Mouse (Mus musculus): ENCODE measurements around the gene Obsl1.

Obsl1 gene

DNA sequence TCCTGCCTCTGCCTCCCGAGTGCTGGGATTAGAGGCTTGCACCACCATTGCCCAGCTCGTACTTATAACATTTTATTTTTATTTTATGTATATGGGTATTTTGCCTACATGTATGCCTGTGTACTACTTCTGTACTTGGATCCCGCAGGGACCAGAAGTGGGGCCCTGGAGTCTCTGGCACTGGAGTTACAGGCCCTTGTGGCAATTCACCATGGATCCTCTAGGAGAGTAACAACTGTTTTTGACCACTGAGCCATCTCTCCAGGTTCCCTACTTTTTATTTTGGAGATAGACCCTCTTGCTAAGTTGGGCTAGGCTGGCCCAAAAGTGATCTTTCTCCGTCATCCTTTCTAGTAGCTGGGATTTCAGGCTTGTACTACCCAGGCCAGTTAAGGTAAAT, 12.2 kb upstream of the Obsl1 start:
- no peak for DNase-seq (ENCODE audit: low spot score)

DNA sequence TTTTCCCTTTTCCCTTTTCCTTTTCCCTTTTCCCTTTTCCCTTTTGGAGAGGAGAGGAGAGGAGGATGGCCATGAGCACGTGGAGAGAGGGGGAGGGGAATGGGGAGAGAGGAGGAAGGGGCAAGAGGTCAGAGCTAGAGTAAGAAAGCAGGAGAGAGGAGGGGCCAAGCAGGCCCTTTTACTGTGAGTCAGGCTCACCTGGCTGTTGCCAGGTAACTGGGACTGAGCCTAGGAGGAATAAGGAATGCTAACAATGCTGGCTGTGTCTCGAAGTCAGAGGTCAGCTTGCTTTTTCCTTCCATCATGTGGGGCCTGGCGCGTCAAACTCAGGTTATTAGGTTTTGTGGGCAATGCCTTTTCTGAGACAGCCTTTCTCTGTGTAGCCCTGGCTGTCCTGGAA, 11.7 kb upstream of the Obsl1 start:
- peak; percentile 42 for DNase-seq (ENCODE audit: low spot score)

DNA sequence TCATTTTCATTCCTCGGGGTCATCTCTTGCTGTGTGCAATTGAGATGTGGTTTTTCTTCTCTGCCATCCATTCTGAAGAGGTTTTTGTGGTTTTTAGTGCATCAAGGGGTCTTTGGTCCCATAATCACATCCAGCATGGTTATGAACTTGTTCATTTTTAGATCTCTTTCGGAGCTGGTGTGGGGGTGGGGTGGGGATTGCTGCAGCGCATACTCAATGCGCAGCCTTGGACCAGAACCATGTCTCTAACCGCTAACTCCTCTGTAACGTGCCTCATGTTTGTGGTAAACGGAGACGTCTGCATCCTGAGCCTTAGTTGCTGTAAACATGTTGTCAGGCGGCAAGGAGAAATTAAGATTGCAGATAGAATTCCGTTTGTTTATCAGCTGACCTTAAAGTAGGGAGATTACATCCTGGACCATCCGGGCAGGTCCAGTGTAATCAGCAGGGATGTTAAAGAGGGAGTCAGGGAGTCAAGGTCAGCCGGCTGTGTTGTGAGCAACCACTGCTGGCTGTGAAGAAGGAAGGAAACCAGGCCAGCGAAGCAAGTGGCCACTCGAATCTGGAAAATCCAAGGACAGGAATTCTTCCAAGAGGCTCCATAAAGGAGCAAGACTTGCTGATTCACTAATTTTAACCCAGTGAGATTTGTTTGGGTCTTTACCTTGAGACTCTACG, 10.6 kb upstream of the Obsl1 start:
- DNase-seq (ENCODE audit: low spot score) = no peak

DNA sequence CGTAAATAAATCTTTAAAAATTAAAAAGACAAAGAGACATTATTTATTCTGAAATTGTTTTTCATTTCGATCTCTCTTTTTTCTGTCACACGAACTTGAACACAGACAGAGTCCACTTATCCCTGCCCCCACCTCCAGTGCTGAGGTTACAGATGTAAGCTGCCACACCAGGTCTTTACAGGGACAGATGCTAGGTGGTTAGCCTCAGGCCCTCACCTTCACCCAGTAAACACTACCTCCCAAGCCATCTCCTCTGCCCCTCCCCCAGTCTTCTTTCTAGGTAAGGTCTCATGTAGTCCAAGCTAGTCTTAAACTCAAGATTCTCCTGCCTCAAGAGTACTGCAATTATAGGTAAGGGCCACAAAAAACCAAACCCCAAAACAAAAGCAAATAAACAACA, 6.3 kb upstream of the Obsl1 start:
- DNase-seq (ENCODE audit: low spot score) = no peak

DNA sequence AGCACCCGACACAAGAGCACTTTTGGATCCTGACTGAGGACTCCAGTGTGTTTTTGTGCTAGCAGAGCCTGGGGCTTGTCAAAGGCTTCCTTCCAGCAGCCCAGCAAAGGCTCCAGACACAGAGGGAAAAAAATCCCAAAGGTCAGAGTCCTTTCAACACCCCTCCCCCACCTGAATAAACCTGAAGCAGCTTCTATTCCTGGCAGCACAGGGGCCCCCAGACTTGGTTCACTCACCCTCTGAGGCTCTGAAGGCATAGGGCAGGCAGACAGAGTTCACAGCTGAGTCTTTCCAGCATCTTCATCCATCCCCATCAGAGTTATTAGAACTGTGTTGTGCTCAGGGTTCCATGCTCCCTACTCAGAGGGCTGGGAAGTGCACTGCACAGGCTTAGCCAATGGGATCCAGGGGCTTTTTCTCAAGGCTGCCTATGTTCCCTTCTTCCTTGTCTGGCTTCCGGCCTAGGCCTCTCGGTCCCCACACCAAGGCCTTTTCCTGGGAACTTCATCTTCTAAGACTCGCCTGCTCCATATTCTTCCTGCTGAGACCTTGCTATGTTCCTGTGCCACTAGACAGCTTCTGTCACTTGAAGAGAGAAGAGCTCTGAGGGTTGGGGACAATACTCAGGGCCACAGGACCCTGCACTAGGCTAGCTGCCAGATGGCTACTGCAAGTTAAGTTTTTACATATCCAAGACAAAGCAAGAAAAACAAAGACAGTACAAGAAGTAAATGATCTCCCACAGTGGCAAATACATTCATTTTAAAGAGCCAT, 5.4 kb upstream of the Obsl1 start:
- peak; percentile 64 for DNase-seq (ENCODE audit: low spot score)

DNA sequence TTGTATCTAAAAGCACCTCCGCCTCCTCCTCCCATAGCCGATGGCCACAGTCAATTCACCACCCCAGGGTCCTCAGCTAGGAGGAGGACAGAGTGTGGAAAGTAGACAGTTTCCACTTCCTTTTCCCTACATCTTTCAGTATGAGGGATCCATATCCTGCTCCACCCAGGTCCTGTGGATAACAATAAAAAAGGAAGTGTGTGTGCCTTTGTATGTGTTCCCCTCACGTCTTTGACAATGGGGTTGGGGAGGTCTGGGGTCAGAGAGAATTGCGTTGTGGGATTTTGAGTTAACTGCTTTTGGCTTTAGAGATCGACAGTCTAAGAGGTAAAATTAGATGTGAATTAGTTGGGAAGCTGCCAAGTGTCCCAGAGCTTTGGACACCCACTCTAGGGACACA, 3.9 kb upstream of the Obsl1 start:
- no peak for DNase-seq (ENCODE audit: low spot score)

DNA sequence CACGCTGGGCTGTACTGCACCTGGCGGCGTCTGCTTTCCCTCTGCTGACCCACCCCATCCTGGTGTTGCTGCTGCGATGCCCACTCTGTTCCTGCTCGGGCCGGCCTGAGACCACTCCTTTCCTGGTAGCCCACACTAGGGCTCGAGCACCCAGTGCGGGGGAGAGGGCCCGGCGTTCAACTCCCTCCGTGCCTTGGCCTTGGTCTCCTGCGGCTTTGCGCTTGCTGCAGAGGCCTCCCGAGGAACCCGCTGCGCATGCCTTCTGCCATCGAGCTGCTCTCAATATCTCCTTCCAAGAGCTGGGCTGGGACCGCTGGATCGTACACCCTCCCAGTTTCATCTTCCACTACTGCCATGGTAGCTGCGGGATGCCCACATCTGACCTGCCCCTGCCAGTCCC, 3.3 kb upstream of the Obsl1 start:
- DNase-seq (ENCODE audit: low spot score) = no peak

DNA sequence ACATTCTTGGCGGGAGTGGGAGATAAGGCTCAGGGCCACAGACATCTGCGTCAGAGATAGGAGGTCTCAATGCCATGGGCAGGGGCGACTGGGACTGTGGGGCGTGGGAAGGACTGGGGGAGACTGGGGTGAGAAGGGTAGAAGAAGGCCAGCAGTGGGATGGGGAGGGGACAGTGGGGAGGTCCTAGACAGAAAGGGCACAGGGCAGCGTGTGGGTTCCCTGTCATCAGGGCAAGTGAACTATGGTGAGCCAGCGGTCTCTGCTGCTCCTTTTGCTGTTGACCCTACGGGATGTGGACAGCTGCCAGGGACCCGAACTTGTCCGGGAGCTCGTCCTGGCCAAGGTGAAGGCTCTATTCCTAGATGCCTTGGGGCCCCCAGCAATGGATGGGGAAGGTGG, 754 bp upstream of the Obsl1 start, which contains the start of gene Inha:
Gene Inha (plus strand): TSS at position 72 of the 400 bp plus-strand sequence.
- no peak for DNase-seq (ENCODE audit: low spot score)

DNA sequence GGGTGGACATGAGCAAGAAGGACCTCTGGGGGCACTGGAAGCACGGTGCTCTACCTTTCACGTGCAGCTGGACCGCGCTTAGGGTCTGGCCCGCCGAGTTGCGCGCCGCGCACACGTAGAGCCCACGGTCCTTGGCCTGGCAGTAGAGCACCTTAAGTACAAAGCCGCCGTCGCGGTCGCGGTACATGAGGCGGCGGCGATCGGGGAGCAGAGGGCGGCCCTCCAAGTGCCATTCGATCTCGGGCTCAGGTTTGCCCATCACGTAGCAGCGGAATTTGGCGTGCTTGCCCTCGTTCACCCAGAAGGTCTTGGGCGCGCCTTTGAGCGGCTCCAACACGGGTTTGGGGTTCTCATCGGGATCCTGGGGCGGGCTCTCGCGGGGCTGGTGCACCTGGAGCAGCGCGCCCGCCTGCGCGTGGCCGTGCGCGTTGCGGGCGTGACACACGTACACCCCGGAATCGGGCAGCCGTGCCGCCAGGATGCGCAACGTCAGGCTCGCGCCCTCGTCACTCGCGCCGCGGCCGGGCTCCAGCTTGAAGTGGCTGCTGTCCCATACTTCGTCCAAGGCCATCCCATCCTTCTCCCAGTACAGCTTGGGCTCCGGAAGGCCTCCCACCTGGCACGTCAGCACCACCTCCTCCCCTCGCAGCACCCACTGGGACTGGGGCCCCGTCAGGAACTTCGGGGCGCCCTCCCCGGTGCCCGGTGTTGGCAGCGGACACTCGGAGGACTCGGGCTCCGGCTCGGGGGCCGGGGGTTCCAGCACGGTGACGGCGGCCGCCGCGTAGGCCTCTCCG, 895 bp downstream of the Obsl1 start:
- DNase-seq (ENCODE audit: low spot score) = peak; percentile 66

DNA sequence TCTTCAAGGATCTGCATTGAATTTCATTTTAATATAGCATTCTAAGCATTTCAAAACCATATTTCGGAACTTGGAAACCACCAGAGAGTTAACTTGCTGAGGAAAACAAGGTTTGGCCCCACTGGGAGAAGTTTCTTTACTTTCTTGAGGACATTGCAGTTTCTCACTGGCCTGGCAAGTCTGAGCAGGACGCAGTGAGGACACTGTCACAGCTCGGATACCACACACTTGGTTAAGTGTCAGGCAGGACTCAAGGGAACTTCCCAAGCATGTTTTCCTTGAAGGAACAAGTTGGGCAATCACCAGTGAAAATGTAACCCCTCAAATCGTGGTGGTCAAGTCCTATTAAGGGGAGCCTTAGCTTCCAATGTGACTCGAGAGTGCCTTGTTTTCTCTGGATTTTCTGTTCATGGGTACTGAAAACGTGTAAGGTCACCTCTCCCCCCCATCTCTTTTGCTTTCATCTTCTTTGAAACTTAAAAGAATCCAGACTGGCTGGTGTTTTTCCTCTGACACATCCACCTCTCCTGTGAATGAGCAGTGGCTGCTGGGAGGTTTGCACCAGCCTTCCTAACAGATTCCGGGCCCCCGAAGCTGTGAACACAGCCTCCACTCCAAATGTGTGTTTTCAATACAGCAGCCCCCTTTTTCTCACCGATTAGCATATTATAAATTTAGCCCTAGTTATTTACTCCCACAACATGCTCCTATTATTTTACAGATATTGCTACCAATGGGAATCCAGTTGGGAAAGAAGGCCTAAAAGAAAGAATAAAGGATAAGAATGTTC, 1.8 kb downstream of the Obsl1 start:
- no peak for DNase-seq (ENCODE audit: low spot score)

DNA sequence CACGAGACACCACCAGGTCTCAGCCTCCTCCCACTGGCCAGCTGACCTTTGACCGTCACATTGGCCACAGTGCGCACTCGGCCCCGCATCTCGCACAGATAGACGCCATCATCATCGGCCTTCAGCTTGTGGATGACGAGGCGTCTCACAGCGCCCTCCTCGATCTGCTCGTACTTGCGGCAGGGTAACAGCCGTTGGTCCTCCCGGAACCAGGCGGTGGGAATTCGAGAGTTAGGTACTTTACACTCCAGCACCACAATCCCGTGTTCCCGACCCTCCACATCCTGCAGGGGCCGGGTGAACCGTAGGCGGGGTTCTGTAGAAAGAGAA, 2.6 kb downstream of the Obsl1 start:
- DNase-seq (ENCODE audit: low spot score) = no peak

DNA sequence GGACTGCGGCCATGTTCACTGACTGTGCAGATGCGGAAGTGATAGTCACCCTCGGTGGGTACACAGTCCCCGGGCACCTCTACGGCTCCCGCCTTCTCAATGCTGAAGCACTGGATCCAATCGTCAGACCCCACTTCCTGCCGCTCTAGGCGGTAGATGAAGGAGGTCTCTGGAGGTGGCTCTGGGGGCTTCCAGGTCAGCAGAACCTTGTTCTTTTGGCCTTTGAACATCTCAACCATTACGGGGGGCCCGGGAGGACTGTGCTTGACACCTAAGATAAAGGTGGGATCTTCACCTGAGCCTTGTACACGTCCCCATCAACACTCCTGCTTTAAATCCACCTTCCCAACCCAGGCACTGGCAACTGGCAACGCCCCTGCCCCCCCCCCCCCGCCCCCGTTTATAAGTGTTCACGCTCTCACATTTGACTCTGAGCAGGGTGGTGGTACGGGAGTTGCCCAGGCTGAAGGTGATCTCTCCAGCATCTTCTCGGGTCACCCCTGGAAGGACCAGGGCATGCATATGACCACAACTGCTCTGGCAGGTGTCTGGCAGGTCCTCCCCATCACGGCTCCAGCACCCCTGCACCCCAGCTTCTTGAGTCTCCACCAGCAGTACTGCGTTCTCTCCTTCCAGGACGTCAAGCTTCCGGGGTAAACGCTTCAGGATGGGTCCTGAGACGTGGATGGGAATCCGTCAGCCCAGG, 3.2 kb downstream of the Obsl1 start:
- no peak for DNase-seq (ENCODE audit: low spot score)

DNA sequence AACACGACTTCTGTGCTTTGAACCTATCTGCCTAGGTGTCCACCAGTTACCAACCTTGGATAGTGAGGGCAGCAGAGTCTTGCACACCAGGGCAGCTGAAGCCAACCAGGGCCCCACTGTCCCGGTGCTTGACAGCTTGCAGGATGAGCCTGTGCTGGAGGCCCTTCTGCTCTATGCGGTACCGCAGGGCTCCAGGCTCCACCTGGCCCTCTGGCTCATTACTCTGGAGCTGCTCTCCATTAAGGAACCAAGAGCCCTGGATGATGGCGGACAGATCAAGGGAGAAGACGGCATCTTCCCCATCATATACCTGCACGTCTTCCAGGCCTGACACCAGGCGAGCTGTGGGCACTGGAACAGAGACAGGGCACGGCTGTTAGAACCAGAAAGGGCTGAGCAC, 4.3 kb downstream of the Obsl1 start:
- no peak for DNase-seq (ENCODE audit: low spot score)

DNA sequence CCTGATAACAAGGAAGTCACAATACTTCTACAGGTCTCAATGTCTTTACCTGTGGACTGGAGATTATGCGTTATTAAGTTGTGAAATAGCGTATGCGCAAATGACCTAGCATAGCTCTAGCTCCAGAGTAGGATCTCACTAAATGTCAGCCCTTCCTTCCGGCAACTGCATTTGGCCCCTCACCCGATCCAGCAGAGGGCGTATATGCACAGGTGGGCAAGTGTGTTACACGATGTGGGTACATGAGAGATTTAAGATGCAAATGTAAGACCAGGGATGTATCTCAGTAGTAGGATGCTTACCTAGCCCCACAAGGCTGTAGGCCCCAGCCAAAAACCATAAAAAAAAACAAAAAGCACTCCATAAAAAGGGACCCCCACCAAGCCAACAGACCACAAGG, 6.8 kb downstream of the Obsl1 start:
- no peak for DNase-seq (ENCODE audit: low spot score)

DNA sequence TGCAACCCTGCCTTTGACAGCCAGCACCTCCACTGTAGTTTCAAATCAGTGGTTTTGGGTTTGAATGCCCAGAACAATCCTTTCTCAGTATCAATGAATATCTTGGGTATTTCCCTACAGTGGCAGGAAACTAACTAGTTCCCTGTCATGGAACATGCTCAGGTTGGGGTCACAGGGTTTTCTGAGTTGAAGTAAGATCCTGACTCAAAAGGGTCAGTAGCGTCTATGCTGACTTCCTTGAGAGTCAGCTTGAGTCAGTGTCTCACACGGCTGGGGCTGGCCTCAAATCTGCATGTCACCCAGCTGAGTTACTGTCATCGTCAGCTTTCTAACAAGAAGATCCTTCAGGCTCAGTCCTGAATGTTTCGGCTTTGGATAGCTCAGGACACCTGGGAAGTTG, 7.4 kb downstream of the Obsl1 start:
- DNase-seq (ENCODE audit: low spot score) = no peak

DNA sequence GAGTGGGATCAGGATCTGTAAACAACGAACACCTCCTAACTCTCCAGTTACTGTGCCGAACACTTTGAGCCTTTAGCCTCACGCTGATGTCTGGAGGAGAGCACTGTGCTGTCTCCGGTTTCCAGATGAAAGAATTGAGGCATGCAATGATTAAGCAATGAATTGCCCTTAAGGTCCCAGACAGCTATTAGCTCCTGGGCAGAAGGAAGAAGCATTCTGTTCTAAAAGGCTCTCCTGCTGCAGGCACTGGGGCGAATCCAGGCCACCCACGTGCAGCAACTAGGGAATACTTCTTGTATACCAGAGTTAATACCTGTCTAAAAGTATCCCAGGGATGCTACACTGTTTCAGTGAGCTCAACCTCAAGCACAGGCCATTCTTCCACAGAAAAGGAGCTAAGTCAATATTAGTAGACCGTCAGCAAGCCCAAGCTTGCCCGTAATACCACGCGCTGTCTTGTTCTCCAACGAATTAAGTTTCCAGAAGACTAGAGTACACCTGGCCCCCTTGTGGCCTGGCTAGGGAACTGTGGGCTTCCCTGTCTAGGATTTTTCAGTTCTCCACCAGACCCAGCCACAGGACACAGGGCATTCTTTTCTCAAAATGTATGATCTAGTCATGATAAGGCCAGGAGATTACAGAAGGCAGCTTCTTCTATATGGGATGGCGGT, 11.2 kb downstream of the Obsl1 start:
- DNase-seq (ENCODE audit: low spot score) = peak; percentile 78

DNA sequence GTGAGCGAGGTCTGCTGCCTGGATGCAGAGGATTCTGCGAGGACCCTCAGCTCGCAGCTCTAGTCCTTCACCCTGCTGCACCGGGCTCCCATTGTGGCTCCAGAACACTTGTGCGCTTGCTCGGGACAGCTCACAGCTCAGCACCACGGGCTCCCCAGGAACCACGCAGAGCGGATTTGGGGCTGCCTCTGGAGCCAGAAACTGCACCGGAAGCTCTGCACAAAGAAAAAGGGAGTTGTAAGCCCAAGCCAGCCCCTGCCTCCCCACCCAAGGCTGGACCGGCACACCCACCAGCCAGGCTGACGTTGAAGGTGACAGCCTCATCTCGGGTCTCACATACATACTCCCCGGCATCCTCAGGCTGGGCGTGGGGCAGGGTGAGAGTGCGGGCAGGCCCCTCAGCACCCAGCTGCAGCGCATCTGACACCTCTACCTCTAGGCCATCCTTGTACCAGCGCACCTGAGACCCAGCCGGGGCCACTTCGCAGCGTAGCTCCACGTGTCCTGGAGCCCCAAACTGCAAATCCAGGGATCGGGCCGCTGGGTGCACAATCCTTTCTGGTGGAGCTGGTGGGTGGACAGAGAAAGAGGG, 13.6 kb downstream of the Obsl1 start:
- no peak for DNase-seq (ENCODE audit: low spot score)

DNA sequence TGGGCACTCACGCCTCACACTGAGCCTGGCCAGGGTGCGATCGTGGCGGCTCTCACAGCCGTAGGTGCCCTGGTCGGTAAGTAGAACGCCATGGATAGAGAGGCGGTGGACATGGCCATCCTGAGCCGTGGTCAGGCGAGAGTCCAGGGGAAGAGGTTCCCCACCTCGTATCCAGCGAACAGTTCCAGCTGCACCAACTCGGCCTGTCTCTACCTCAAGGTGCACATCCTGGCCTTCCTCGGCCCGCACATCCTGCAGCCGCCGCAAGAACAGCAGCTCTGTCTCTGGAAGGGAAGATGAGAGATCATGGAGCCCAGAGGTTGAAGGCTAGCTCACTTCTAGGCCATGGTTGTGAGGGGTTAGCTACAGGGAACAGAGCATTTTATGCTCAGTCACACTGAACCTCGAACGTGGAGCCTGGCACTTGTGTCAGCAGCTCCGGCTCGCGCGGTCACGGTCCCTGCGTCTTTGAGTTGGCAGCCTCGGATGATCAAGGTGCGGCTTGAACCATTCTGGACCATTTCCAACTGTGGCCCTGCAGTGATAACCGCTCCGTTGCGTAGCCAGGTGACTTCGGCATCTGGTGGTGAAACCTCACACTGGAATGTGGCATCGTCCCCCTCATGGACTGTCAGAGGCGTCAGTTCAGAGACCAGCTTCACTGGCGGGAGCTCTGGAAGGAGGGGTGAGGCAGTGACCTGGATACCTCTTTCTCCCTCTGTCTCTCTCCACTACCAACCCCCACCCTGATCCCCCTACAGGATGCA, 15.3 kb downstream of the Obsl1 start:
- no peak for DNase-seq (ENCODE audit: low spot score)

DNA sequence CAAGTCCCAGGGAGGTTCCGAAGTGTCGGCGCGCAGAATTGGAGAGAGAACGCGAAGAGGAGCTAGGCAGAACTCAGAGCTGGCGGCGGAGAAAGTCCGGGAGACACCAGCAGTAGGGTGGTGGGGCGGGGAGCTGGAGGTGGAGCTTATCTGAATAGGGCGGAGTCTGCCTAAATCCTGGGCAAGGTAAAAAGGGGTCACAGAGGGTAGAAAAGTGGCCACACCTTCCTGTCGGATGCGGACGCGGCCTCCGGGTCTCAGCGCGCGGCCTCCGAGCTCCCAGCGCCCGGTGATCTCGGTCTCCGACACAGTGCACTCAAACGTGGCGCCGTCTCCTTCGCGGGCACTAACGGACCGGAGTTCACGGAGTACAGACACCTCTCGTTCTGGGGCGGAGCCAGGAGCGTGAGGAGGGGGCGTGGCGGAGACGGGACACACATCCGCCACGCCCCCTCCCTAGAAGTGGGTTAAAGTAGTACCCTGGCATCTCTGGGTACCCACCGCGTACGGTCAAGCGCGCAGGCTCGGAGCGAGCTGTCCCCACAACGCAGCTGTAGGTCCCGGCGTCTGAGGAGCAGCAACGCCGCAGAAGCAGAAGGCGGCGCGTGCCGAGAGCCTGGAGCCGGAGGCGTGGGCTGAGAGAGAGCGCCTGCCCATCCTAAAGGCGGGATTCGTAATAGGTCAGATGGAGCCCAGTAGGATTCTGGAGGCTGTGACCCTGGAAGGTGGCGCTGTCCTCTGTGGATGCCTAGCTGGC, 18.7 kb downstream of the Obsl1 start:
- peak; percentile 89 for DNase-seq (ENCODE audit: low spot score)

All from embryo, embryonic 10.5 days (tissue).